Mouse (Mus musculus): ENCODE data around the gene Tns4. TPM values are rescaled to one million over a fixed set of nuclear protein-coding genes. Genes with fewer than 3 reads are reported as not detected.

Gene Tns4
- polyA plus RNA-seq, 1 experiment from 2014 or later: 0.13 TPM

GRCm38 (mm10) chr11:99062661-99063060, 26.4 kb downstream of the Tns4 start:
- Histone ChIP-seq H3K4me3 (ENCODE audit: low read depth, low read length) (no peak overlapping the region), H3K36me3 (ENCODE audit: control insufficient read depth, insufficient read depth, low read length) (no peaks in the 10 kb centered on the region), H3K9ac (ENCODE audit: low read depth, low read length) (no peak overlapping the region), H3K4me2 (no peak overlapping the region), H3K27me3 (ENCODE audit: control insufficient read depth, insufficient read depth, low read length) (no peaks in the 10 kb centered on the region), H3K9me3 (replicated peaks; ENCODE audit: control insufficient read depth, low read length) (peaks cover 6% of the 10 kb centered on the region; the same call in 1 of the 2 replicates), H3K27ac (ENCODE audit: low read depth, low read length) (no peak overlapping the region), H3K4me1 (ENCODE audit: control insufficient read depth, insufficient read depth, low read length) (peaks cover 9% of the 10 kb centered on the region; the same call in 1 of the 2 replicates)
- no peak for ATAC-seq (replicated peaks; ENCODE audit: insufficient number of reproducible peaks, low FRiP score, low TSS enrichment)
- 78% methylated on average over 7 of the region's 7 CpGs for WGBS (ENCODE audit: insufficient replicate concordance)

DNA sequence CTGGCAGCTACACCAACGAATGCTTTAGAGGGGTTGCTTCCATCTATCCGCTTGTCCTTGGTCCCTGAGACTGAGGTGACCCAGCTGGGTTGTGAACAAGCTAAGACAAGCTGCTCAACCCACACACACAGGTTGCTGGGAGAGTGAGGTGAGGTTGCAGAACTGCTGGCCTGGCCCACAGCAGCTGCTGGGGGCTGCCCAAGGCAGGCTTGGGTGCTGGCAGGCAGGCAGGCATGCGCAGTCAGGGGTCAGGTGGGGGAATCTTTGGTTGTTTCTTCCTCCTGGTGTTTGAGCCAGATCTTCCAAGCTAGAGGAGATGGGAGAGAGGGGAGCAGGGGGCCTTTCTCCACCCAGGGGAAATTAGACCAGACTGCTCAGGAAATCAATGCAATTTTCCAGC, 28.7 kb downstream of the Tns4 start:
- ATAC-seq (replicated peaks; ENCODE audit: insufficient number of reproducible peaks, low FRiP score, low TSS enrichment): no peak
- H3K4me2 ChIP-seq: no peak overlapping the region
- H3K27ac ChIP-seq (ENCODE audit: low read depth, low read length): no peak overlapping the region
- H3K4me3 ChIP-seq (ENCODE audit: low read depth, low read length): no peak overlapping the region
- H3K36me3 ChIP-seq (ENCODE audit: control insufficient read depth, insufficient read depth, low read length): no peaks in the 10 kb centered on the region
- WGBS (ENCODE audit: insufficient replicate concordance): 70% methylated on average over 3 of the region's 3 CpGs
- no peak overlapping the region for H3K9ac ChIP-seq (ENCODE audit: low read depth, low read length)
- H3K4me1 ChIP-seq (ENCODE audit: control insufficient read depth, insufficient read depth, low read length): peaks cover 7% of the 10 kb centered on the region
- peaks cover 6% of the 10 kb centered on the region; the same call in 1 of the 2 replicates for H3K9me3 ChIP-seq (replicated peaks; ENCODE audit: control insufficient read depth, low read length)
- H3K27me3 ChIP-seq (ENCODE audit: control insufficient read depth, insufficient read depth, low read length): no peaks in the 10 kb centered on the region

DNA sequence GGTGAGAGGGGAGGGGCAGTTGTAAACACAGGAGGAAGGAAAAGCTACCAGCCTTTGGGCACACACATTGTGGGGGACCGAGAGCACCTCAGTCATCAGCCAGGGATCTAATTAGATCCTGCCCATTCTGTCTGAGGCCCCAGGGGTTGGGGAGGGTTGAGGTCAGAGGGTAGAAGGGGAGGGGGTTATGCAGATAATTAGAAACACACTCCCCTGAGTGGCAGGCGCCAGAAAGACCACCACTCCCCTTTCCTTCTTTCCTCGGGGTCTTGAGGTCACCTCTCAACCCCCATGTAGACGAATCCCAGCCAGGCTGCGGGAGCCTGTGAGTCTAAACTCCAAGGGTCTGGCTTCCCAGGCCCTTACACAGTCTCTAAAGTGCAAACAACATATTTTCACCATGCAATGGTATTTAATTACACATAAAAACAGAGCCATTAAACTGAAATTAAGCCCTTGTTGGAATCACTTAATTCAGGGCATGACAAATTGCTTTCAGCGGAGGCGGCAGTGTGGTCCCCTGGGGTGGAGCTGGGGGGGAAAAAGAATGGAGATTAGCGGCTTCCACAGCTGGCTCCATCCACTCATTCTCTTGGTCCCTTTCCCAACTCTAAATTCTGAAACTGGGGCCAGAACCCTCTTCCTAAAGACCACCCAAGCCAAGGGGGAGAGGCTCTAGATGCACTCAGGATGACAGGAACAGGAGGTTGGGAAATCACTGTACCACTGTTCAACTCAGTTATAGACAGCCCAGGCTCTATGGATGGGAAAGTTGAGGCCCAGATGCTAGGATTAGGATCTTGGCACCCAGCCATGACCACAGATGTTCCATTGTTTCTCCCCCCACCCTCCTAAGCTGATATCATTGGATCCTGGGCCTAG, 33.3 kb downstream of the Tns4 start:
- WGBS (ENCODE audit: insufficient replicate concordance): 15% methylated on average over 8 of the region's 8 CpGs
- H3K9me3 ChIP-seq (replicated peaks; ENCODE audit: control insufficient read depth, low read length): peaks cover 6% of the 10 kb centered on the region; the same call in 1 of the 2 replicates
- no peak overlapping the region for H3K9ac ChIP-seq (ENCODE audit: low read depth, low read length)
- H3K27me3 ChIP-seq (ENCODE audit: control insufficient read depth, insufficient read depth, low read length): no peaks in the 10 kb centered on the region
- H3K4me1 ChIP-seq (ENCODE audit: control insufficient read depth, insufficient read depth, low read length): peaks cover 8% of the 10 kb centered on the region
- no peak overlapping the region for H3K4me3 ChIP-seq (ENCODE audit: low read depth, low read length)
- 0 out of 2 replicates have a peak overlapping the region, but pooled peaks have one; percentile 22 for H3K27ac ChIP-seq (ENCODE audit: low read depth, low read length)
- peaks cover 8% of the 10 kb centered on the region; the same call in 1 of the 2 replicates for H3K36me3 ChIP-seq (ENCODE audit: control insufficient read depth, insufficient read depth, low read length)
- H3K4me2 ChIP-seq: no peak overlapping the region
- ATAC-seq (replicated peaks; ENCODE audit: insufficient number of reproducible peaks, low FRiP score, low TSS enrichment): no peak

GRCm38 (mm10) chr11:99055143-99055542, 34.0 kb downstream of the Tns4 start:
- Histone ChIP-seq H3K9me3 (replicated peaks; ENCODE audit: control insufficient read depth, low read length) (peaks cover 6% of the 10 kb centered on the region; the same call in 1 of the 2 replicates), H3K4me3 (ENCODE audit: low read depth, low read length) (no peak overlapping the region), H3K9ac (ENCODE audit: low read depth, low read length) (no peak overlapping the region), H3K4me2 (no peak overlapping the region), H3K36me3 (ENCODE audit: control insufficient read depth, insufficient read depth, low read length) (peaks cover 9% of the 10 kb centered on the region; the same call in 1 of the 2 replicates), H3K4me1 (ENCODE audit: control insufficient read depth, insufficient read depth, low read length) (peaks cover 8% of the 10 kb centered on the region), H3K27me3 (ENCODE audit: control insufficient read depth, insufficient read depth, low read length) (no peaks in the 10 kb centered on the region), H3K27ac (ENCODE audit: low read depth, low read length) (0 out of 2 replicates have a peak overlapping the region, but pooled peaks have one; percentile 22)
- WGBS (ENCODE audit: insufficient replicate concordance): 29% methylated on average over 4 of the region's 4 CpGs
- ATAC-seq (replicated peaks; ENCODE audit: insufficient number of reproducible peaks, low FRiP score, low TSS enrichment): no peak

GRCm38 (mm10) chr11:99047643-99048042, 41.5 kb downstream of the Tns4 start:
- H3K4me3 ChIP-seq (ENCODE audit: low read depth, low read length): no peak overlapping the region
- H3K9me3 ChIP-seq (replicated peaks; ENCODE audit: control insufficient read depth, low read length): no peaks in the 10 kb centered on the region
- no peak overlapping the region for H3K9ac ChIP-seq (ENCODE audit: low read depth, low read length)
- no peak for ATAC-seq (replicated peaks; ENCODE audit: insufficient number of reproducible peaks, low FRiP score, low TSS enrichment)
- H3K4me2 ChIP-seq: peak overlapping the region; percentile 31; the same call in 1 of the 2 replicates
- peak overlapping the region; percentile 83 for H3K27ac ChIP-seq (ENCODE audit: low read depth, low read length)
- 50% methylated on average over 2 of the region's 2 CpGs for WGBS (ENCODE audit: insufficient replicate concordance)
- H3K27me3 ChIP-seq (ENCODE audit: control insufficient read depth, insufficient read depth, low read length): no peaks in the 10 kb centered on the region
- H3K4me1 ChIP-seq (ENCODE audit: control insufficient read depth, insufficient read depth, low read length): peaks cover 27% of the 10 kb centered on the region
- H3K36me3 ChIP-seq (ENCODE audit: control insufficient read depth, insufficient read depth, low read length): peaks cover 24% of the 10 kb centered on the region

- peak overlapping the region; percentile 31 for H3K4me2 ChIP-seq
- peaks cover 27% of the 10 kb centered on the region for H3K4me1 ChIP-seq (ENCODE audit: control insufficient read depth, insufficient read depth, low read length)
- WGBS (ENCODE audit: insufficient replicate concordance): 11% methylated on average over 5 of the region's 5 CpGs
Observed at GRCm38 (mm10) chr11:99047120-99047519, 42.0 kb downstream of the Tns4 start.

GRCm38 (mm10) chr11:99045159-99045889, 43.8 kb downstream of the Tns4 start:
- no peak for ATAC-seq (replicated peaks; ENCODE audit: insufficient number of reproducible peaks, low FRiP score, low TSS enrichment)
- Histone ChIP-seq H3K4me1 (ENCODE audit: control insufficient read depth, insufficient read depth, low read length) (peaks cover 31% of the 10 kb centered on the region), H3K36me3 (ENCODE audit: control insufficient read depth, insufficient read depth, low read length) (peaks cover 15% of the 10 kb centered on the region), H3K4me2 (peak overlapping the region; percentile 43), H3K4me3 (ENCODE audit: low read depth, low read length) (peak overlapping the region; percentile 8; the same call in 1 of the 2 replicates), H3K9me3 (replicated peaks; ENCODE audit: control insufficient read depth, low read length) (no peaks in the 10 kb centered on the region), H3K27ac (ENCODE audit: low read depth, low read length) (no peak overlapping the region), H3K27me3 (ENCODE audit: control insufficient read depth, insufficient read depth, low read length) (no peaks in the 10 kb centered on the region), H3K9ac (ENCODE audit: low read depth, low read length) (peak overlapping the region; percentile 23; the same call in 1 of the 2 replicates)
- 68% methylated on average over 12 of the region's 12 CpGs for WGBS (ENCODE audit: insufficient replicate concordance)

More at GRCm38 (mm10) chr11:99047120-99047519, 42.0 kb downstream of the Tns4 start:
- H3K9ac ChIP-seq (ENCODE audit: low read depth, low read length): no peak overlapping the region
- peaks cover 24% of the 10 kb centered on the region for H3K36me3 ChIP-seq (ENCODE audit: control insufficient read depth, insufficient read depth, low read length)
- no peaks in the 10 kb centered on the region for H3K9me3 ChIP-seq (replicated peaks; ENCODE audit: control insufficient read depth, low read length)
- 0 out of 2 replicates have a peak, but pooled peaks have one; percentile 28 for ATAC-seq (replicated peaks; ENCODE audit: insufficient number of reproducible peaks, low FRiP score, low TSS enrichment)
- H3K27ac ChIP-seq (ENCODE audit: low read depth, low read length): peak overlapping the region; percentile 83
- no peak overlapping the region for H3K4me3 ChIP-seq (ENCODE audit: low read depth, low read length)
- no peaks in the 10 kb centered on the region for H3K27me3 ChIP-seq (ENCODE audit: control insufficient read depth, insufficient read depth, low read length)

DNA sequence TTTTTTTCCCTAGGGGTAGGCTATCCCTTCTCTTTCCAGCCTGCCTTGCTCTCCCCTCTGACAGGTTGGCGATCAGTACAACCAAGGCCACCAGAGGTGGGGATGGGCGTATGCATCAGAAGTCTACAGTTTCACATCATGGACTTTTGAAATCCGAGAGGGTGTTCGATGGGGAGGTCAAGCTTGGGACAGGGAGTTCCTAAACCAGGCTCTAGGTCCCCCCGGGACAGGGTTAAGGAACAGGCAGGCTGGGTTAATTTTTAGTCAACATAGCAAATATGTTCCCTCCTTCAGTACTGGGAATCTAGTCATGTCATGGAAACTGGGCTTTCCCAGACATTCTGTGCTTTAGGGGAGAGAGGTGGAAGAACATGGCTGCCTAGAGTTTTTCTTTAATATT, 44.8 kb downstream of the Tns4 start:
- Histone ChIP-seq H3K4me3 (ENCODE audit: low read depth, low read length) (0 out of 2 replicates have a peak overlapping the region, but pooled peaks have one; percentile 8), H3K4me1 (ENCODE audit: control insufficient read depth, insufficient read depth, low read length) (peaks cover 31% of the 10 kb centered on the region), H3K9ac (ENCODE audit: low read depth, low read length) (no peak overlapping the region), H3K9me3 (replicated peaks; ENCODE audit: control insufficient read depth, low read length) (no peaks in the 10 kb centered on the region), H3K36me3 (ENCODE audit: control insufficient read depth, insufficient read depth, low read length) (peaks cover 11% of the 10 kb centered on the region), H3K4me2 (peak overlapping the region; percentile 43), H3K27ac (ENCODE audit: low read depth, low read length) (no peak overlapping the region), H3K27me3 (ENCODE audit: control insufficient read depth, insufficient read depth, low read length) (no peaks in the 10 kb centered on the region)
- ATAC-seq (replicated peaks; ENCODE audit: insufficient number of reproducible peaks, low FRiP score, low TSS enrichment): no peak
- WGBS (ENCODE audit: insufficient replicate concordance): 75% methylated on average over 5 of the region's 5 CpGs
